Mouse (Mus musculus) heart, embryonic 13.5 days (tissue): Measurements from ENCODE around the gene Isg20. TPM values are rescaled to one million over a fixed set of nuclear protein-coding genes. Genes with fewer than 3 reads are reported as not detected.
A peak's percentile ranks its signal among the peaks of the same experiment; 100 is the strongest.

Experiments used
- ATAC-seq: fragments of 200-750 bp; cut with Nextera tagmentation; 2 replicates; pipeline ENCODE4 v1.8.0; 2017; ENCODE audit warnings: moderate TSS enrichment; ENCODE audit not compliant: insufficient number of reproducible peaks, low FRiP score, low TSS enrichment; ENCODE audit errors: extremely low read depth
- H3K27ac ChIP-seq: fragments of 300-500 bp; sonication (generic); replicated peaks from 2 replicates; pipeline ENCODE4 v1.5.1; 2015; ENCODE audit warnings: moderate library complexity, mild to moderate bottlenecking, inconsistent platforms
- H3K27me3 ChIP-seq: fragments of 300-500 bp; sonication (generic); replicated peaks from 2 replicates; pipeline ENCODE4 v1.6.1; 2015; ENCODE audit warnings: mild to moderate bottlenecking, inconsistent platforms
- H3K36me3 ChIP-seq: fragments of 300-500 bp; sonication (generic); 2 replicates; pipeline ENCODE4 v1.6.1; 2015; ENCODE audit warnings: mild to moderate bottlenecking, inconsistent platforms
- H3K4me1 ChIP-seq: fragments of 300-500 bp; sonication (generic); 2 replicates; pipeline ENCODE4 v1.6.1; 2015; ENCODE audit warnings: inconsistent platforms
- H3K4me2 ChIP-seq: fragments of 300-500 bp; sonication (generic); 2 replicates; pipeline ENCODE4 v1.6.1; 2015; ENCODE audit warnings: inconsistent platforms, mild to moderate bottlenecking, moderate library complexity
- H3K4me3 ChIP-seq: fragments of 300-500 bp; sonication (generic); 2 replicates; pipeline ENCODE4 v1.5.1; 2015; ENCODE audit warnings: moderate library complexity, mild to moderate bottlenecking, inconsistent platforms
- H3K9ac ChIP-seq: fragments of 300-500 bp; sonication (generic); 2 replicates; pipeline ENCODE4 v1.6.1; 2015; ENCODE audit warnings: inconsistent platforms, mild to moderate bottlenecking, moderate library complexity
- H3K9me3 ChIP-seq: fragments of 300-500 bp; sonication (generic); 2 replicates; pipeline ENCODE4 v1.6.1; 2016; ENCODE audit warnings: inconsistent platforms
- WGBS: fragments of 180-500 bp; shearing (Covaris S2); methylation state at CpG from one replicate; pipeline ENCODE4 v1.1.7; 2015; ENCODE audit warnings: mixed read lengths; 5-methylcytosine and 5-hydroxymethylcytosine counted together
- polyA plus RNA-seq: library from polyadenylated mRNA; unstranded; fragments of >200 nt; fragmentation: Nextera tagmentation; extraction: Ambion mirVana; gene quantifications from 2 replicates; pipeline ENCODE4 v1.2.1, GENCODE M21; 2015

The Isg20 gene
- polyA plus RNA-seq = 0.91 and 1.6 TPM in 2 replicates

DNA sequence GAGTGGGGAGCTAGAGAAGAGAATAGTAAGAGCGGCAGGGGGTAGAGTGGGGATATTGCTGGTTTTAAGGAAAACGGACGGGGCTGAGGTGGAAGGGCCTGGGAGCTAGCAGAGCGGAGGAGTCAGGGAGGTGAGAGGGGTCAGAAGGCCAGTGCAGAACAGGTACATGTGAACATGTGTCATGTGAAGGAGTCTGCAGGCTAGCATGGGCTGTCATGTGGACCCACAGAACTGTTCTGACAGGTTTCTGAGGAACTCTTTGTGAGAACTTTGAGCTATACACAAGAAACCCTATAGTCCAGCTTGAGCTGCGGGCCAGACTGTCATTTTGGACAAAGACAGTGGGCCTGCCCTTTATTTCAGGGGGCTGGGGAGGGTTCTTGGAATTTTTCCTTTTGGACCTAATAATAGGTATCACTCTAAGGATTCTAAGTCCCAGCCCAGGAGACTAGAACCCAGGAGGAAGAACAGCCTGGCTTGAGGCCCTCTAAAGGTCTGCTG lies at the start of gene Isg20:
Gene Isg20 (plus strand): TSS at position 451 of the 501 bp plus-strand sequence.
- no peak for ATAC-seq
- Histone ChIP-seq H3K4me2 (peak within 1 kb of the TSS; percentile 70), H3K9ac (peak within 1 kb of the TSS; percentile 73), H3K27ac (no peak within 1 kb of the TSS), H3K4me3 (peak within 1 kb of the TSS; percentile 38), H3K4me1 (peaks cover 21% of the 10 kb centered on the region), H3K9me3 (no peaks in the 10 kb centered on the region), H3K36me3 (peaks cover 19% of the 10 kb centered on the region), H3K27me3 (no peaks in the 10 kb centered on the region; the same call in 1 of the 2 replicates)
- WGBS = 72% methylated on average over 5 of the region's 5 CpGs

GRCm38 (mm10) chr7:78863796-78864445 lies 49.3 kb upstream of the Isg20 start:
- WGBS = 61% methylated on average over 7 of the region's 7 CpGs
- Histone ChIP-seq H3K36me3 (no peaks in the 10 kb centered on the region), H3K4me2 (no peak overlapping the region), H3K4me1 (peaks cover 6% of the 10 kb centered on the region), H3K9ac (no peak overlapping the region), H3K27me3 (peaks cover 7% of the 10 kb centered on the region; the same call in 1 of the 2 replicates), H3K9me3 (no peaks in the 10 kb centered on the region), H3K27ac (no peak overlapping the region), H3K4me3 (no peak overlapping the region)
- ATAC-seq = no peak

DNA sequence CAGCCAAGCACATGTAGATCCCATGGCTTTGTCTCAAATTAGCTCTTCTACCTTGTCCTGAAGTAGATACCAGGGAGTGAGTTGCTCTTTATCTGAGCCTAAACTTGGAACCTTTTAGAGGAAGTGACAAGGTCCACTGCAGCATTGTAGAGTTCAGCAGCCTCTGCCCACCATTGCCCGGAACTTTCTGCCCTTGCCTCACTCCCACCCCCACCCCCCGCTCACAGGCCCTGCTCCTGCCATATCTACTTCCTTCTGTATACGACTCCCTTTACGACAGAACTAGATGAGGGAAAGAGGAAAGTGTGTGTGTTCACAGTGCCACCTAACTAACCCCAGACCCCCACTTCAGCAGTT lies 48.8 kb upstream of the Isg20 start:
- no peak for ATAC-seq
- no peak overlapping the region for H3K9ac ChIP-seq
- WGBS = 34% methylated on average over 4 of the region's 4 CpGs

DNA sequence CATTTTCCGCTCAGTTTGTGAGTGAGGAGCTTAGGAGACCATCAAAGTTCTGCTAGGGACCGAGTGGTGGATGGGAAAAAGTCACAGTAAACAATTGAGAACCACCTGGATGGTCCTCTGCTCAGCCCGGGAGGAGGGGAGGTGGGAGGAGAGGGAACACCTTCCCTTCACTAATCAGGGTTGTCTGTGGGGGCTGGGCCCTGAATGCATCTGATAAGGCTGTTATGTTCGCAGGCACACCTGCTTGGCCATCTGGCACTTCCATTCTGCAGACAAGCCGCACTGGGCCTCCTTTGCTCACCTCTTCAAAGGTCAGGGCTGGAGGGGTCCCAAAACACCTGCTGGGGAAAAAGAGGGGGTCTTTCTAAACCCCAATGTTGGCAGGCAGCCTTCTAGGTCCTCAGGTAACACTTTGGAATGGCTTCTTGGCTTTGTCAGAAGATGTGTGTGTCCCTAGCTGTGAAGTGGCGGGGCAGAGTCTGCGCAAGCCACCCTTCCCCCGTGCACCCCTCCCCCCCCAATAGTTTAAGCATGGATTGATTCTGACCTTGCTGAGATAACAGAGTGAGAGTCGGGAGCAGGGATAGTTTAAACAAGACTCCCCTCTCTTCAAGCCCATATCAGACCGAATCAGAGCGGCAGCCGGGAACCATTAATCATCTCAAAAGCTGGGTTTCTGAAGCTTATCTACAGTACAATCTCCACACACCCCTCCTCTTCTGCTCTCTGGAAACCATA lies 47.8 kb upstream of the Isg20 start:
- Histone ChIP-seq H3K36me3 (no peaks in the 10 kb centered on the region), H3K4me3 (no peak overlapping the region), H3K27ac (no peak overlapping the region), H3K4me1 (peaks cover 6% of the 10 kb centered on the region), H3K9me3 (no peaks in the 10 kb centered on the region), H3K9ac (no peak overlapping the region), H3K27me3 (no peaks in the 10 kb centered on the region; the same call in 1 of the 2 replicates), H3K4me2 (no peak overlapping the region)
- no peak for ATAC-seq
- WGBS = 50% methylated on average over 12 of the region's 12 CpGs

More for the DNA sequence above, 48.8 kb upstream of the Isg20 start:
- H3K27me3 ChIP-seq = peaks cover 2% of the 10 kb centered on the region; the same call in 1 of the 2 replicates
- H3K4me3 ChIP-seq = no peak overlapping the region
- no peak overlapping the region for H3K27ac ChIP-seq
- H3K9me3 ChIP-seq = no peaks in the 10 kb centered on the region
- peaks cover 6% of the 10 kb centered on the region for H3K4me1 ChIP-seq
- no peak overlapping the region for H3K4me2 ChIP-seq
- no peaks in the 10 kb centered on the region for H3K36me3 ChIP-seq

DNA sequence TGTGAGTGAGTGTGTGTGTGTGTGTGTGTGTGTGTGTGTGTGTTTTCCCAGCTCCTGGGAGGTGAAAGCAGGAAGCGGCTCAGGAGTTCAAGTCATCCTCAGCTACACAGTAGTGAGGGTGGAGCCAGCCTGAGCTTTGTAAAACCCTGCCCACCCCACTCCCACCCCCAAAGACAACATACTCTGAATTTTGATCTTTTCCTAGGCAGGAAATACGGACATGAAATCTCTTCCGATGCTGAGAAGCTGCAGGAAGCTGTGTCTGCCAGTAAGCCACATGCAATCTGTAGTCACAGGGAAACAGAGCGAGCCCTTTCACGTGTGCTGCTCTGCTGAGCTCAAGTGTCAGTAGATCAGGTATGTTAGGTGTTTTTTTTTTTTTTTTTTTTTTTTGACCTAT lies 44.5 kb upstream of the Isg20 start:
- Histone ChIP-seq H3K9me3 (no peaks in the 10 kb centered on the region), H3K9ac (no peak overlapping the region), H3K4me1 (peaks cover 6% of the 10 kb centered on the region), H3K4me3 (no peak overlapping the region), H3K4me2 (no peak overlapping the region), H3K27ac (no peak overlapping the region), H3K27me3 (no peaks in the 10 kb centered on the region), H3K36me3 (no peaks in the 10 kb centered on the region)
- WGBS = 58% methylated on average over 5 of the region's 5 CpGs
- no peak for ATAC-seq

- Histone ChIP-seq H3K27ac (no peak overlapping the region), H3K27me3 (0 out of 2 replicates have a peak, but pooled peaks cover 9% of the 10 kb centered on the region), H3K36me3 (no peaks in the 10 kb centered on the region), H3K4me2 (no peak overlapping the region), H3K9me3 (no peaks in the 10 kb centered on the region), H3K4me1 (no peaks in the 10 kb centered on the region), H3K9ac (no peak overlapping the region), H3K4me3 (no peak overlapping the region)
- no peak for ATAC-seq
- WGBS = 73% methylated on average over 6 of the region's 6 CpGs
Observed at GRCm38 (mm10) chr7:78872366-78872765, 40.9 kb upstream of the Isg20 start.

- Histone ChIP-seq H3K9me3 (no peaks in the 10 kb centered on the region), H3K27ac (no peak overlapping the region), H3K9ac (no peak overlapping the region), H3K36me3 (no peaks in the 10 kb centered on the region), H3K4me1 (no peaks in the 10 kb centered on the region), H3K4me3 (no peak overlapping the region), H3K27me3 (0 out of 2 replicates have a peak, but pooled peaks cover 9% of the 10 kb centered on the region), H3K4me2 (no peak overlapping the region)
- WGBS = 67% methylated on average over 5 of the region's 5 CpGs
- no peak for ATAC-seq
Observed at GRCm38 (mm10) chr7:78872831-78873230, 40.4 kb upstream of the Isg20 start.

DNA sequence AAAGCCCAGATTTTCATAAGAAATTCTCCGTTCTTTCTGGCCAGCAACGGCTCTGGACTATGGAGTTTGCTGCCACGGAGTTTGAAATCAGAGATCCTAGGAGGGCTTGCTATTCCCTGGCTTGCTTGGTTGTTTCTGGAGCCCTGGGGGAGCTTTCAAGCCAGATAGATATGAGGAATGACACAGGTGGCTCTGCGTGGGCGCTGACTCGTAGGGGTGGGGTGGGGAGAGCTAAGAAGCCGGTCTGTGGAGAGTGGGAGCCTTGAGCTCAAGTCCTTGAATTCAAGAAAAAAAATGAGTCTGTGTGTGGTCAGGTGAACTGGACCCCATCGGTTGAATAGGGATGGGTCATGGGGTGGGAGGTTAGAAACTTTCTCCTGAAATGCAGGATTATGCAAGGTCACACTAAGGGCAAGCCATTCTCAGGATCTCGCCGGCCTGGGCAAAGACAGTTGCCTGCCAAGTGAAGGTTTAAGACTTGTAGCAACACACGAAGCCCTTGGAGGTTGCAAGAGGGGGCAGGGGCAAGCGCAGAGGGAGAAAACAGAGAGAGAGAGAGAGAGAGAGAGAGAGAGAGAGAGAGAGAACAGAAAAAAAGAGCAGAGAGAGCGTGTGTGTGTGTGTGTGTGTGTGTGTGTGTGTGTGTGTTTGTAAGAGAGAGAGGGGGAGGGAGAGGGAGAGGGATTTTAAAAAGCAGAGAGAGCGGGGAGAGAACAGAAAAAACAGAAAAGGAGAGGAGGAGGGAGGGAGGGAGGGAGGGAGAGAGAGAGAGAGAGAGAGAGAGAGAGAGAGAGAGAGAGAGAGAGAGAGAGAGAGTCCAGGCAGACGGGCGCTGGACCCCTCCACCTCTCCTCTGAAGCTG lies 31.4 kb upstream of the Isg20 start:
- Histone ChIP-seq H3K36me3 (no peaks in the 10 kb centered on the region), H3K27me3 (peaks cover 88% of the 10 kb centered on the region), H3K9ac (no peak overlapping the region), H3K4me3 (peak overlapping the region; percentile 32), H3K27ac (no peak overlapping the region), H3K9me3 (no peaks in the 10 kb centered on the region), H3K4me1 (peaks cover 8% of the 10 kb centered on the region), H3K4me2 (peak overlapping the region; percentile 59)
- WGBS = 27% methylated on average over 14 of the region's 16 CpGs
- no peak for ATAC-seq

DNA sequence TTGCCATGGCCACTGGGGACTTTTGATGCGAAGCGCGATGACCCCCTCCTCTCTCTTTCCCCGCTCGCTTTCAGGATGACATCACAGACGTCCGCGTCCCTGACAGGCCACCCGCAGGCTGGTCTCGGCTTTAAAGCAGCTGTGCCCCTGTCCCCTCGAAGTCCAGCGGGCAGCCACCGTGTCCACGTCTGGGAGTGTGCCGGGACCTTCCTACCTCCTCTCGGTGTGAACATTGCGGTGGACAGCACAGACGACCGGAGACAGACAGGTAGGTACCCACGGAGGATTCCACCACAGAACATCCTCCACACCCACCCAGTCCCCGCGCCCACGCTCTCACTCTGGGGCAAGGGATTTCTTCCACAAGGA lies 30.8 kb upstream of the Isg20 start:
- Histone ChIP-seq H3K4me1 (peaks cover 8% of the 10 kb centered on the region), H3K4me3 (peak overlapping the region; percentile 32), H3K9me3 (no peaks in the 10 kb centered on the region), H3K27me3 (peaks cover 90% of the 10 kb centered on the region), H3K36me3 (no peaks in the 10 kb centered on the region), H3K4me2 (peak overlapping the region; percentile 59), H3K9ac (no peak overlapping the region), H3K27ac (no peak overlapping the region)
- WGBS = 4% methylated on average over 23 of the region's 23 CpGs
- no peak for ATAC-seq

GRCm38 (mm10) chr7:78883016-78883725 lies 30.1 kb upstream of the Isg20 start:
- H3K4me2 ChIP-seq = peak overlapping the region; percentile 59
- peak overlapping the region; percentile 32 for H3K4me3 ChIP-seq
- no peaks in the 10 kb centered on the region for H3K9me3 ChIP-seq
- 3% methylated on average over 34 of the region's 34 CpGs for whole genome bisulfite sequencing
- H3K27me3 ChIP-seq = peaks cover 97% of the 10 kb centered on the region
- H3K36me3 ChIP-seq = no peaks in the 10 kb centered on the region
- H3K9ac ChIP-seq = no peak overlapping the region
- no peak overlapping the region for H3K27ac ChIP-seq
- ATAC-seq = no peak
- H3K4me1 ChIP-seq = peaks cover 8% of the 10 kb centered on the region

- Histone ChIP-seq H3K27ac (no peak overlapping the region), H3K9ac (no peak overlapping the region), H3K4me3 (no peak overlapping the region), H3K9me3 (no peaks in the 10 kb centered on the region), H3K4me1 (peaks cover 8% of the 10 kb centered on the region), H3K4me2 (no peak overlapping the region), H3K36me3 (no peaks in the 10 kb centered on the region), H3K27me3 (peaks cover 99% of the 10 kb centered on the region)
- 13% methylated on average over 8 of the region's 8 CpGs for WGBS
- no peak for ATAC-seq
Observed at GRCm38 (mm10) chr7:78883726-78884060, 29.5 kb upstream of the Isg20 start.
